Mouse (Mus musculus) spleen, adult 2 months (tissue): ENCODE results near the gene Hoxd10.

Source experiments
- CTCF ChIP-seq: fragments of 200-500 bp; IDR thresholded peaks from 2 replicates; pipeline ENCODE4 v1.5.1; 2011; ENCODE audit warnings: mild to moderate bottlenecking, inconsistent platforms; ENCODE audit not compliant: insufficient read depth, insufficient read length, insufficient replicate concordance; ENCODE audit errors: extremely low read depth
- POLR2A ChIP-seq: fragments of 200-500 bp; IDR thresholded peaks from 2 replicates; pipeline ENCODE4 v1.6.1; 2011; ENCODE audit warnings: low read depth, low read length, inconsistent platforms

GRCm38 (mm10) chr2:74727640-74728302 lies 36.0 kb downstream of the Hoxd10 start:
- TF ChIP-seq POLR2A, result no peak
- TF ChIP-seq CTCF, result no peak
